Mouse (Mus musculus) gastrocnemius, adult 18-20 months (tissue): ENCODE results near the gene Zfp13. TPM values are rescaled to one million over a fixed set of nuclear protein-coding genes. Genes with fewer than 3 reads are reported as not detected.
"Not testable (repeated sequence)": the region's sequence is repeated elsewhere in the genome, so short reads cannot be mapped to it uniquely, and the experiment has no call there.

Experiments used
- DNase-seq: peaks from one replicate; pipeline ENCODE4 v3.0.0; 2021; ENCODE audit warnings: low spot score
- total RNA-seq, 2 experiments: library from RNA; stranded (reverse); gene quantifications; 2 replicates each; pipeline ENCODE4 v1.2.3; 2021

Zfp13 gene
- total RNA-seq, 2 experiments from 2014 or later: 2.5 to 2.9 TPM

GRCm38 (mm10) chr17:23533591-23534490 is 65.4 kb downstream of the Zfp13 start:
- not testable (repeated sequence) for DNase-seq

- DNase-seq: not testable (repeated sequence)
Measured at GRCm38 (mm10) chr17:23531408-23531807, 67.9 kb downstream of the Zfp13 start.

Other genes with a start within 250 kb of the Zfp13 start
- gene Vmn2r116, start 214.9 kb downstream of the Zfp13 start, total RNA-seq: not detected
- gene Vmn2r117, start 119.8 kb downstream of the Zfp13 start, total RNA-seq: not detected
- gene Zfp213, start 35.2 kb downstream of the Zfp13 start, total RNA-seq: 1 to 10 TPM; 2.1 to 2.8 TPM
- not detected for gene Zscan10, start 1.4 kb upstream of the Zfp13 start, total RNA-seq
- under 1 TPM in 1 of 2 experiments, not detected in 1; 0.07 TPM for gene Mmp25, start 45.8 kb upstream of the Zfp13 start, total RNA-seq
- not detected for gene Bicdl2, start 61.0 kb upstream of the Zfp13 start, total RNA-seq
- 100 to 1,000 TPM; 135 to 138 TPM for gene Hcfc1r1, start 74.1 kb upstream of the Zfp13 start, total RNA-seq
- gene Thoc6, start 74.4 kb upstream of the Zfp13 start, total RNA-seq: 1 to 10 TPM; 6.9 to 9.9 TPM
- 10 to 100 TPM; 19.6 to 99.5 TPM for gene Tnfrsf12a, start 78.0 kb upstream of the Zfp13 start, total RNA-seq
- not detected for gene Cldn6, start 79.8 kb upstream of the Zfp13 start, total RNA-seq
- under 1 TPM in 1 of 2 experiments, not detected in 1; 0.21 TPM for gene Cldn9, start 84.5 kb upstream of the Zfp13 start, total RNA-seq
- gene 1520401A03Rik, start 123.3 kb upstream of the Zfp13 start, total RNA-seq: not detected
- under 1 TPM; 0.32 to 0.57 TPM for gene Pkmyt1, start 126.8 kb upstream of the Zfp13 start, total RNA-seq
- 1 to 10 TPM; 2.3 to 2.8 TPM for gene Paqr4, start 141.4 kb upstream of the Zfp13 start, total RNA-seq
- gene Kremen2, start 146.3 kb upstream of the Zfp13 start, total RNA-seq: not detected
- gene Flywch1, start 172.1 kb upstream of the Zfp13 start, total RNA-seq: 10 to 100 TPM; 50.0 to 59.2 TPM
- not detected for gene Flywch2, start 186.6 kb upstream of the Zfp13 start, total RNA-seq
- 100 to 1,000 TPM; 145 to 160 TPM for gene Srrm2, start 191.0 kb upstream of the Zfp13 start, total RNA-seq
- 100 to 1,000 TPM; 394 to 418 TPM for gene Elob, start 229.6 kb upstream of the Zfp13 start, total RNA-seq
- gene Prss33, start 236.6 kb upstream of the Zfp13 start, total RNA-seq: not detected
- not detected for gene Prss32, start 244.4 kb upstream of the Zfp13 start, total RNA-seq
- gene Prss41, start 244.7 kb upstream of the Zfp13 start, total RNA-seq: not detected